Mouse (Mus musculus) stomach, postnatal 0 days (tissue): ENCODE measurements around the gene 4833439L19Rik.

Experiments used
- CTCF ChIP-seq: IDR thresholded peaks from 2 replicates; pipeline ENCODE4 v1.5.1; 2016; ENCODE audit warnings: antibody characterized with exemption, low read depth, mild to moderate bottlenecking, moderate library complexity
- EP300 ChIP-seq: optimal IDR thresholded peaks from 2 replicates; pipeline ENCODE3; 2016; ENCODE audit warnings: antibody characterized with exemption

DNA sequence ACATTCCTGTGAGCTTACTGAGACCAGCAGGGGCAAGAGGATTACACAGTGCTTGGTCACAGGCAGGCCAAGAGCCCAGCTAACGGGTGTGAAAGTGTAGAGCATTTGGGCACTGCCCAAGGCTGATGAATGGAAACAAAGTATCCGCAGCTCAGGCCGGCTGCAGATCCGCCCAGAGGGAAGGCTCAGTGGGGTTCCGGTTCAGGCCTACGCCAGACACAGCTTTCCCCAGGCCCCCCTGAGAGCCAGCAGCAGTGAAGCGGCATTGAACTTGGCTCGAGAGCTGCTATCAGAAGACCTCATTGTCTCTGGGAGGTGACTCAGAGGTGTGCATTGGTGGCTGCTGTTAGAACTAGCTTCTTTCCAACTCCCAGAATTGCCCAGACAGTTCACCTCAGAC, 43.4 kb upstream of the 4833439L19Rik start:
- TF ChIP-seq CTCF, result no peak
- TF ChIP-seq EP300, result no peak
